Mouse (Mus musculus) CH12.LX (cell line): Measurements from ENCODE around the gene Plcb2. TPM values are rescaled to one million over a fixed set of nuclear protein-coding genes. Genes with fewer than 3 reads are reported as not detected.

Source experiments
- DNase-seq: peaks from one replicate; pipeline ENCODE4 v3.0.0-alpha.2; 2013; ENCODE audit errors: extremely low read depth
- H3K27ac ChIP-seq: 2 replicates; pipeline ENCODE4 v1.5.1; 2012; ENCODE audit warnings: low read depth, mild to moderate bottlenecking, control low read depth, moderate library complexity; ENCODE audit not compliant: insufficient read depth
- H3K27me3 ChIP-seq: replicated peaks from 2 replicates; pipeline ENCODE3; 2012; ENCODE audit warnings: inconsistent platforms
- H3K36me3 ChIP-seq, 2 experiments: replicated peaks in 1 of 2; 2 replicates each; pipeline versions ENCODE3 to v1.6.1; 2012; ENCODE audit warnings: inconsistent platforms in 1 of 2, low read length in 1 of 2, mild to moderate bottlenecking in 1 of 2, mixed read lengths in 1 of 2, moderate library complexity in 1 of 2; ENCODE audit not compliant: control insufficient read depth in 1 of 2, insufficient read depth in 1 of 2
- H3K4me1 ChIP-seq, 2 experiments: 2 replicates each; pipeline ENCODE4 v1.6.1; 2012; ENCODE audit warnings: inconsistent platforms in 1 of 2, moderate library complexity in 1 of 2; ENCODE audit not compliant: insufficient read depth in 2 of 2, control insufficient read depth in 1 of 2
- H3K4me2 ChIP-seq: 2 replicates; pipeline ENCODE4 v1.6.1; 2012; ENCODE audit warnings: low read depth, mild to moderate bottlenecking, control low read depth; ENCODE audit not compliant: poor library complexity, insufficient read depth, severe bottlenecking
- H3K4me3 ChIP-seq, 3 experiments: fragments of 150-350 bp in 1 of 3; sonication (generic) in 1 of 3; replicated peaks in 1 of 3; 2 replicates each; pipeline versions ENCODE3 to v1.5.1; 2011 to 2012; ENCODE audit warnings: low read depth in 2 of 3, low read length in 2 of 3, mild to moderate bottlenecking in 2 of 3, moderate library complexity in 2 of 3, control low read depth in 1 of 3, improper control_type of control experiment in 1 of 3, inconsistent platforms in 1 of 3, mixed read lengths in 1 of 3; ENCODE audit not compliant: poor library complexity in 1 of 3
- H3K79me2 ChIP-seq: replicated peaks from 2 replicates; pipeline ENCODE4 v1.6.1; 2012; ENCODE audit warnings: mild to moderate bottlenecking, moderate library complexity; ENCODE audit not compliant: control insufficient read depth, poor library complexity, insufficient read depth, severe bottlenecking; ENCODE audit errors: extremely low read depth
- H3K9ac ChIP-seq: 2 replicates; pipeline ENCODE4 v1.6.1; 2012; ENCODE audit warnings: low read depth, mild to moderate bottlenecking, control low read depth, moderate library complexity; ENCODE audit not compliant: insufficient read depth
- H3K9me3 ChIP-seq: replicated peaks from 2 replicates; pipeline ENCODE3; 2012; ENCODE audit warnings: low read length, inconsistent platforms, mixed read lengths
- BHLHE40 ChIP-seq: IDR thresholded peaks from 2 replicates; pipeline ENCODE4 v1.6.1; 2011; ENCODE audit warnings: mild to moderate bottlenecking, low read depth, low read length, improper control_type of control experiment
- E2F4 ChIP-seq: IDR thresholded peaks from 2 replicates; pipeline ENCODE4 v1.6.1; 2011; ENCODE audit warnings: low read depth, low read length, improper control_type of control experiment; ENCODE audit not compliant: insufficient replicate concordance
- ELF1 ChIP-seq: IDR thresholded peaks from 2 replicates; pipeline ENCODE4 v1.6.1; 2014; ENCODE audit warnings: low read depth, mild to moderate bottlenecking, inconsistent platforms, low read length, improper control_type of control experiment
- EP300 ChIP-seq: IDR thresholded peaks from 2 replicates; pipeline ENCODE4 v1.6.1; 2011; ENCODE audit warnings: low read length, improper control_type of control experiment
- GABPA ChIP-seq: IDR thresholded peaks from 2 replicates; pipeline ENCODE4 v1.6.1; 2012; ENCODE audit warnings: low read depth, low read length, improper control_type of control experiment, inconsistent platforms; ENCODE audit not compliant: insufficient replicate concordance
- MAX ChIP-seq: IDR thresholded peaks from 2 replicates; pipeline ENCODE4 v1.6.1; 2011; ENCODE audit warnings: low read length, improper control_type of control experiment
- MAZ ChIP-seq: IDR thresholded peaks from 2 replicates; pipeline ENCODE4 v1.6.1; 2012; ENCODE audit warnings: low read depth, mild to moderate bottlenecking, inconsistent platforms, low read length, improper control_type of control experiment, moderate library complexity
- MYC ChIP-seq: IDR thresholded peaks from 2 replicates; pipeline ENCODE4 v1.6.1; 2011; ENCODE audit warnings: low read depth, mild to moderate bottlenecking, improper control_type of control experiment, low read length
- NELFE ChIP-seq: IDR thresholded peaks from 2 replicates; pipeline ENCODE4 v1.6.1; 2011; ENCODE audit warnings: low read depth, low read length, improper control_type of control experiment
- NRF1 ChIP-seq: IDR thresholded peaks from 2 replicates; pipeline ENCODE4 v1.6.1; 2014; ENCODE audit warnings: low read depth, mild to moderate bottlenecking, inconsistent platforms, low read length, improper control_type of control experiment, moderate library complexity
- PAX5 ChIP-seq: IDR thresholded peaks from 2 replicates; pipeline ENCODE4 v1.6.1; 2012; ENCODE audit warnings: low read length, inconsistent platforms, mixed read lengths
- RCOR1 ChIP-seq: conservative IDR thresholded peaks from 2 replicates; pipeline ENCODE4 v1.6.1; 2012; ENCODE audit warnings: low read depth, mild to moderate bottlenecking, inconsistent platforms, low read length, improper control_type of control experiment
- SIN3A ChIP-seq: IDR thresholded peaks from 2 replicates; pipeline ENCODE4 v1.6.1; 2012; ENCODE audit warnings: low read length, improper control_type of control experiment, inconsistent platforms
- SMC3 ChIP-seq: IDR thresholded peaks from 2 replicates; pipeline ENCODE4 v1.6.1; 2011; ENCODE audit warnings: low read depth, low read length, improper control_type of control experiment
- UBTF ChIP-seq: IDR thresholded peaks from 2 replicates; pipeline ENCODE4 v1.6.1; 2012; ENCODE audit warnings: low read depth, mild to moderate bottlenecking, inconsistent platforms, low read length, improper control_type of control experiment, moderate library complexity
- USF1 ChIP-seq: IDR thresholded peaks from 2 replicates; pipeline ENCODE4 v1.6.1; 2014; ENCODE audit warnings: low read depth, mild to moderate bottlenecking, inconsistent platforms, low read length, improper control_type of control experiment
- ZMIZ1 ChIP-seq: IDR thresholded peaks from 2 replicates; pipeline ENCODE4 v1.6.1; 2012; ENCODE audit warnings: low read depth, mild to moderate bottlenecking, inconsistent platforms, low read length, improper control_type of control experiment
- dilution Hi-C: fragments of 300-500 bp; cut with MboI; formaldehyde crosslinking; loops from 2 replicates; pipeline ENCODE4 v1.14.3; 2020; ENCODE audit warnings: low sequenced_read_pairs; ENCODE audit not compliant: extremely low pct_unique_long_range_greater_than_20kb, extremely low pct_ligation_motif_present
- in situ Hi-C: fragments of 300-500 bp; cut with MboI; formaldehyde crosslinking; loops from 3 replicates; pipeline ENCODE4 v1.14.3; 2019; ENCODE audit warnings: low sequenced_read_pairs, low pct_ligation_motif_present, low pct_unique_long_range_greater_than_20kb, mixed read lengths
- polyA plus RNA-seq: library from polyadenylated mRNA; unstranded; fragments of >175 nt; gene quantifications from 2 replicates; pipeline ENCODE4 v1.2.1, GENCODE M21; 2012; ENCODE audit warnings: low read depth; ENCODE audit not compliant: insufficient read length
- total RNA-seq, 2 experiments: library from RNA; depleted of rRNA; stranded (reverse); fragments of 300-350 nt in 1 of 2; fragments of >200 nt in 1 of 2; gene quantifications; 2 replicates each; pipeline ENCODE4 v1.2.3; 2012 to 2014

Plcb2 gene
- total and polyA plus RNA-seq, 3 experiments = 5.7 to 22.3 (median 7.8) TPM

GRCm38 (mm10) chr2:118775396-118775795, 47.2 kb upstream of the Plcb2 start:
- no peaks in the 10 kb centered on the region for H3K36me3 ChIP-seq
- dilution Hi-C loops (no loop called here), in situ Hi-C loops (no loop called here)
- DNase-seq = no peak
- H3K9me3 ChIP-seq = no peaks in the 10 kb centered on the region
- no peak overlapping the region for H3K9ac ChIP-seq
- no peak overlapping the region for H3K27ac ChIP-seq
- TF ChIP-seq PAX5 (no peak), RCOR1 (no peak), UBTF (no peak), MAX (no peak), NELFE (no peak), SMC3 (no peak), ELF1 (no peak), ZMIZ1 (no peak), MAZ (no peak), SIN3A (no peak)
- peaks cover 51% of the 10 kb centered on the region for H3K27me3 ChIP-seq
- H3K79me2 ChIP-seq = no peaks in the 10 kb centered on the region
- no peak overlapping the region for H3K4me3 ChIP-seq
- peaks cover 0 to 13% of the 10 kb centered on the region in 2 experiments; a peak in 2 of 4 replicates for H3K4me1 ChIP-seq
- H3K4me2 ChIP-seq = no peak overlapping the region

- no peak overlapping the region for H3K27ac ChIP-seq
- no peaks in the 10 kb centered on the region for H3K79me2 ChIP-seq
- no peak overlapping the region for H3K4me3 ChIP-seq
- peaks cover 43% of the 10 kb centered on the region for H3K27me3 ChIP-seq
- in situ Hi-C loops = loop anchor here (25.0 kb wide), 1 partner anchor 413 kb away; no protein-coding TSS in a partner anchor
- dilution Hi-C loops = no loop called here
- no peak overlapping the region for H3K9ac ChIP-seq
- no peaks in the 10 kb centered on the region for H3K36me3 ChIP-seq
- no peak for DNase-seq
- no peak overlapping the region for H3K4me2 ChIP-seq
- H3K4me1 ChIP-seq = peaks cover 0 to 7% of the 10 kb centered on the region in 2 experiments; a peak in 2 of 4 replicates
- TF ChIP-seq PAX5 = no peak
- no peak for TF ChIP-seq MAX
- no peak for TF ChIP-seq GABPA
- no peak for TF ChIP-seq E2F4
- no peak for TF ChIP-seq SMC3
- no peak for TF ChIP-seq BHLHE40
- no peak for TF ChIP-seq NRF1
- no peak for TF ChIP-seq MYC
- TF ChIP-seq EP300 = no peak
- TF ChIP-seq RCOR1 = no peak
- no peak for TF ChIP-seq SIN3A
- no peak for TF ChIP-seq USF1
- H3K9me3 ChIP-seq = peaks cover 2% of the 10 kb centered on the region
Measured at GRCm38 (mm10) chr2:118774536-118774935, 46.3 kb upstream of the Plcb2 start.
